Mouse (Mus musculus) cerebellum, adult 9-10 months (tissue): ENCODE data around the gene Gm20605.

Experiments used
- DNase-seq: peaks from one replicate; pipeline ENCODE4 v3.0.0; 2022

The Gm20605 gene

DNA sequence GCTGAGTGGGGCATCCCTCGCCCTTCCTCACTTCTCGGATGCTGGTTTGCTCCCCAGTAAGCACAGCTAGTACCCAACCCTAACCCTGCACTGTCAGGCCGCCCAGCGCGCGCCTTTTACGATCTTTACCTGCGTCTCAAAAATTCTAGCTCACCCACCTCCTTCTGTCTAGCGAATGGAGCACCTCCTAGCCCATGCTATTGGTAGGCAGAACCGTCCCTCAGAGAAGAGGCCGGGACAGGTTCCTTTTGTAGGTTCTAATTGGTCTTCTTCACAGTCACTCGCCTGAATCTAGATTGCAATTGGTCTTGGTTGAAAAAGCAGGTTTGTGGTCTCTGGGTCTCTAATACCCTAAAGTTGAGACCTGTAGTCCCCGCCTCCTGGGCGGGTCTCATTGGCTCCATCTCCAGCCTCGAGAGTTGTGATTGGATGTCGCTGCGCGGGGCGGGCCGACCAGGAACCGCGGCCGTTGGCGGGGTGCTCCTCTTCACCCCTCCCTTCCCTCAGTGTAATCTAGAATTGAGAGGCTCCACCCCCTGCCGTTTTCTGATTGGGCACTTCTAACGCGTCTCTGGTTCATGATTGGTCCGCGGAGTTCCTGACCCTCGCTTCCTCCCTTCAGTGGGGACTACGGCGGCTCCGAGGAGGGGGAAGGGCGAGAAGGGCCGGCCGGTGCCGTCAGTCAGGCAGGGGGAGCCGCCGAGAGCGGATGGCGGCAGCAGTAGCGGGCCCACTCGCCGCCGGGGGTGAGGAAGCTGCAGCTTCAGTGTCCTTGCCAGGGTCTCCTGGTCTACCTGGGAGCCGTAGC lies at the start of gene Gm20605, which contains the start of the genes Fbxo24 and Lrch4:
Gene Gm20605, plus strand, starts transcription at position 678 of the 808 bp plus-strand sequence.
Gene Fbxo24, minus strand, starts transcription at position 505 of the 808 bp plus-strand sequence.
Gene Lrch4, plus strand, starts transcription at position 624 of the 808 bp plus-strand sequence.
- peak; percentile 100 for DNase-seq

DNA sequence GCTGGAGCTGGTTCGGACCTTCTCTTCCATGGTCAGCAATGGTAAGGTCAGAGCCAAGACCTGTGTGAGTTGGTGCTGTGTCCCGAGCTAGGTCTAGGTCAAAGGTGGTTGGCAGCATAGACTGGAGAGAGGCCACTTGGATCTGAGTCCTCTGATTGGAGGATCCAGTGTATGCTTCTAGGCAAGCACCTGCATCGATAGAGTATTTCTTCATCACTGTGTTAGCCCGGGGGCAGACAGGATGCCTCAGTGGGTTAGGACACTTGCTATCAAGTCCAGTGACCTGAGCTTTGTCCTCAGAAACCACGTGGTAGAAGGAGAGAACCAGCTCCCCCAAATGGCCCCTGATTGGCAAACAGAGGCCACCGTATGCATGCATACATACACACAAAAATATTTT lies 48.7 kb upstream of the Gm20605 start:
- DNase-seq, result no peak

DNA sequence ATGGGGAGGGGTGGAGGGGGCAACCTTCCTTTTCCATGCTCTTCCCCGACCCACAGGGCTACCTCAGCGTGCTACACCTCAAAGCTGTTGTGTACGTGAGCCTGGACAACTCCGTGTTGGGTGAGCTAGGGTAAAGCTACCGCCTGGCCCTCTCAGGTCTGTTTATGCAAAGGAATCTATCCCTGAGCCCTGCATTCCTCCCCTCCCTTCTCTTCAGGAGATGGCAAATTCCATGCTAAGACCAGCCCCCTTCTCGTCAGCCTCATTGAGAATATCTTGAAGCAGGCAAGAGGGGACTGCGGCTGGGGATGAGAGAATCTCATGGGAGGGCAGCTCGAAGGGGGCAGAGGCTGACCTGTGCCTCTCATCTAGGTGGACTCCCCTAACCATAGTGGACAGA lies 46.3 kb upstream of the Gm20605 start:
- no peak for DNase-seq

DNA sequence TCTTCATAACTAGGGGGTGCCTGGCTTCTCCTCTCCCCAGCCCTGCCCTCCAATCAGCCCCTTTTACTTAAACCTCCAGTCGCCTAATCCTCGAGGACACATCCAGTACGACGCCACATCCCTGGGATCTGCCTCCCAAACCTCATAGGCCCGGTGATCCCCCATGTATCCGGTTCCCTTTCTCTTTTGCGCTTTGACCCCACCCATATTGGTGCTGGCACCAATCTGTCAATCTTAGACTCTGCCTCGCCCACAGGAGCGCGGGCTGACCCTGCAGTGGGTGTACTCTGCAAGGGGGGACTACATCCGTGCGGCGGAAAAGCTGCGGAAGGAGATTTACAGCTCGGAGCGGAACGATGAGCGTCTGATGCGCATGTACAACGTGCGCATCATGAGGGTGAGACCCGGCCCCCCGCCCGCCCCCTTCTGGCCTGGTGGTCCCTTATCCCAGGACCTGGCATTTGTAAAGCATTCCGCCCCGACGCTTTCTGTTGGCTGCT lies 45.3 kb upstream of the Gm20605 start:
- no peak for DNase-seq

- peak; percentile 82 for DNase-seq
These were observed 44.0 kb upstream of the Gm20605 start for GRCm38 (mm10) chr5:137584976-137585375.

- no peak for DNase-seq
These were observed 38.5 kb upstream of the Gm20605 start for GRCm38 (mm10) chr5:137590507-137590906.

DNA sequence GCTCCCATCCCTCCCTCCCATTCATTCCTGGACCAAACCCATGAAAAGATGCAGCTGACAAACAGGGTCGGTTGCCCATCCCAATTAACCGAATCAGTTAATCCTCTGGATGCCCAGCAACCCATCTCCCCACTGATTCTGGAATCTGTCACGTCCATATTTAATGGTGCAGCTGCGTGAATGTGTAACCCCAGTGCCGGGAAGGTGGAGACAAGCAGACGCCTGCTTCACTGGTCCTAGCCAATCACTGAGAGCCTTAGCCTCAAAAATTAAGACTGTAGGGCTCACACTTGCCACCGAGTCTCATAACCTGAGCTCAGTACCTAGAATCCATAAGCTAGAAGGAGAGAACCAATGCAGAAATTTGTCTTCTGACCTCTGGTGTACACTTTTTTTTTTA lies 33.1 kb upstream of the Gm20605 start:
- no peak for DNase-seq

GRCm38 (mm10) chr5:137596601-137597261 lies 32.2 kb upstream of the Gm20605 start:
- DNase-seq, result no peak

- no peak for DNase-seq
These were observed 31.4 kb upstream of the Gm20605 start for GRCm38 (mm10) chr5:137597625-137598024.

DNA sequence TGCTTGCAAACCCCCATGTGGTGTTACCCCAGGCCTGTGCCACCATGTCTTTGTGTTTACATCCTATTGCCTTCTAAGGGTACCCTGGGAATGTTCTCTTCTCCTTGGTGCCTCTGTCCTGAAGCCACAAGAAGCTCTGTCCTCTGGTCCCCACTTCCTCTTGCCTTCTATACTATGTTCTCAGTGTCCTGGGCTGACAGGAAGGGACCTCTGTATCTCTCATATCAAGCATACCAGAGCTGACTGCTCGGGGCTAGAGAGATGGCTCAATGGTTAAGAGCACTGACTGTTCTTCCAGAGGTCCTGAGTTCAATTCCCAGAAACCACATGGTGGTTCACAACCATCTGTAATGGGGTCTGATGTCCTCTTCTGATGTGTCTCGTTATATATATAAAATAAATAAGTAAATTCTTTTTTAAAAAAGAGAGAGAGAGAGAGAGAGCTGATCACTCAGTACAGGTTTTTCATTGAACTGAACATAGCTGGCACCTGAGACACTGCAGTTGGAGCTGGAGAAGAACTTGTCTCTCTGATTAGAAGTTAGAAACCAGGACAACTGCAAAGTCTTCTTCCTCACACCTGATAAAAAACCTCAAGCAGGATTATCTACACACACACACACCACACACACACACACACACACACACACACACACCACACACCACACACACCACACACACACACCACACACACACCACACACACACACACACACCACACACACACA lies 30.7 kb upstream of the Gm20605 start:
- no peak for DNase-seq

- peak; percentile 42 for DNase-seq
These were observed 29.4 kb upstream of the Gm20605 start for GRCm38 (mm10) chr5:137599600-137599999.

DNA sequence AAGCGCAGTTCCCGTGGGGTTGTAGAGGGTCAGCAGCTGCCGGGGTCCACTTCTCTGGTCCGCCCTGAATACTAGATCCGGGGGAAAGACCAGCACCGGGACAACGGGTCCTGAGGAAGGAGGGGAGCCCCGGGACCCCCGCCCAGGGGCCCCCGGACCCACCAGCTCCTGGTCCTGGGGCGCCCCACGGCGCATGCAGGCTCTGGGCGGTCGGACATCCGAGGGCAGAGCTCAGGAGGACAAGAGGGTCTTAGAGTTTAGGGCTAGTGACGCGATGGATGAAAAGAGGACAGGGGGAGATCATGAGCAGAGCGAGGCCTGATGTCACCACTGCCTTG lies 28.7 kb upstream of the Gm20605 start:
- no peak for DNase-seq

GRCm38 (mm10) chr5:137600619-137601364 lies 28.2 kb upstream of the Gm20605 start, which contains the start of gene Mospd3:
Gene Mospd3 (minus strand): TSS chr5:137601058.
- DNase-seq, result peak; percentile 98

GRCm38 (mm10) chr5:137601365-137601729 lies 27.6 kb upstream of the Gm20605 start:
- DNase-seq, result no peak

- DNase-seq, result no peak
These were observed 20.9 kb upstream of the Gm20605 start for GRCm38 (mm10) chr5:137607860-137608653.

GRCm38 (mm10) chr5:137608654-137609190 lies 20.3 kb upstream of the Gm20605 start:
- DNase-seq, result no peak

DNA sequence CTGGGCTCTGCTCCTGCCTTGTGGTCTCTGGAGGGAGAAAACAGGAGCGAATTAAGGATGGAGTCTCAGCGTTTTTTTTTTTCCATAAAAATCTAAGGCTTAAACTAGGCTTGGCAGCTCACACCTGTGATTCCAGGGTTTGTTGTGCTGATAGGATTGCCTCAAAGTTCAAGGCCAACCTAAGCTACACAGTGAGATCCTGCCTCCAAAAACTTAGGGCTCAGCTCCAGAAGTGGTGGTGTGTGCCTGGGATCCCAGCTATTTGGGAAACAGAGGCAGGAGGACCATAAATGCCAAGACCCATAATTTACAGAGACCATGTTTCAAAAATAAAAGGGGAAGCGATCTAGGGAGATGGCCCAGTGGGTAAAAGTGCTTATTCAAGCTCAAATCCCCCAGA lies 19.7 kb upstream of the Gm20605 start:
- no peak for DNase-seq

- no peak for DNase-seq
These were observed 18.9 kb upstream of the Gm20605 start for GRCm38 (mm10) chr5:137610056-137610455.

- no peak for DNase-seq
These were observed 18.3 kb upstream of the Gm20605 start for GRCm38 (mm10) chr5:137610548-137611244.

DNA sequence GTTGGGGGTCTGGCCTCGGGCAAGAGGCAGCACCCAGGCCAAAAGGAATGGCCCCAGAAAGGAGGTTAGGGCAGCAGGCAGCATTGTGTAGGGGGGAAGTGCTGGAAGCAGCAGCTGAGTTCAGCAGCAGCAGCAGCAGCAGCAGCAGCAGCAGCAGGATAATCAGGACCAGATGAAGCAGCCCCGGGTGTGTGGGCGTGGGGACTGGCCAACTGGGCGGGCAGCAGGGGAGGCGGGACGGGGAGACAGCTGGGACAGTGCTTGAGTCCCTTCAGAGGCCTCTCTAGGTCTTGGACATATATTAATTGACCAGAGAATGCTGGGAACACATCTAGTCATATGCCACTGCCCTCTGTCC lies 17.8 kb upstream of the Gm20605 start:
- DNase-seq, result no peak

DNA sequence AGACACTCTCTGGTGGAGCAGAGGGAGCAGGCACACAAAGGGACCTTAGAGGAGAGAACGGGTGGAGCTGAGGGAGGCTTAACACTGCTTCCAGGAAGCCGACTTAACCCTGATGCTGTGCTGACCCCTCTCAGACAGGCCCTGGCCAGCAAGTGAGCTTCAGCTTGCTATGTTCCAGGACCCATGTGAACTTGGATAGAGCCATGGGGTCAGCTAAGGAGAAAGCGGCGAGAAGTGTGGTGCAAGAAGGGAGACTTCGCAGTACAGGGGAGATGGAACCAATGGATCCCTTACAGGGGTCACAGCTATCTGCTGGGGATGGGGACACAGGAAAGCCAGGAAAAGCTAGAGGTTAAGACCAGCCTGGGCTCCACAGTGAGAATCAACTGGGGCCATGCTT lies 15.9 kb upstream of the Gm20605 start:
- DNase-seq, result no peak
